Mouse (Mus musculus) testis, adult 2 months (tissue): ENCODE measurements around the gene 1810010D01Rik.

Experiments
- CTCF ChIP-seq: fragments of 200-500 bp; IDR thresholded peaks from 2 replicates; pipeline ENCODE4 v1.5.1; 2012; ENCODE audit warnings: low read depth, mild to moderate bottlenecking, inconsistent platforms, low read length, moderate library complexity; ENCODE audit not compliant: control insufficient read depth, insufficient read depth, insufficient replicate concordance
- POLR2A ChIP-seq: fragments of 200-500 bp; IDR thresholded peaks from 2 replicates; pipeline ENCODE4 v1.6.1; 2012; ENCODE audit warnings: low read depth, mild to moderate bottlenecking, inconsistent platforms, low read length, moderate library complexity; ENCODE audit not compliant: control insufficient read depth

DNA sequence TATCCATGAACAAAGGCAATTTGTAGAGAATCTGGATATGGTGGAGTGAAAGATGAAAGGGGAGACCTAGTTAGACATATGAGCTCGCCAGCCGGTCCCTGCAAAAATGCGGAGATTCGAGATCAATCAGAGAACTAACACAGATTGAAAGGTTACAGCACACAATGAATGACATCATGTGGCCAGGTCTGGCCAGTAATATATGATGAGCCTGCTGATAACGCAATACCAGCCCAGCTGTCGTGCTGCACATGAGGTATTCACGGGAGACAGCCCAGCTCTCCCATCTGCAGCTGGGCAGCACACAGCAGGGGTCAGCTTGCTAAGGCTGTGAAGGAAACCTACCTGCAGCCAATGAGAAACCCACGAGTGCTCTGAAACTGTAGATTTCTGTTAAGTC, 18.6 kb downstream of the 1810010D01Rik start:
- no peak for TF ChIP-seq CTCF
- no peak for TF ChIP-seq POLR2A
